ENCODE assay signal across 12 mouse cellular contexts in genomic region chr7:16297616-16298015, GRCm38 (mm10). TPM values are rescaled to one million over a fixed set of nuclear protein-coding genes. Genes with fewer than 3 reads are reported as not detected.
DNase-seq lines count a peak whose midpoint lies in the region; ATAC-seq and TF ChIP-seq lines count a peak whose summit lies in the region.
"Had no signal": no experiment of that assay in that cellular context is flagged by ENCODE, and none has a peak within 500 bp of the region (broad histone marks: within the 10 kb centered on the region; RNA-seq: fewer than 3 reads in every experiment).

No protein-coding gene starts in this region.

- H3K4me3 ChIP-seq in heart, embryonic 16.5 days (ENCODE audit: low read length), result no peak overlapping the region
- H3K4me3 ChIP-seq in lung, embryonic 16.5 days (ENCODE audit: low read length), result no peak overlapping the region
- no peak overlapping the region for H3K4me3 ChIP-seq in embryonic facial prominence, embryonic 14.5 days (ENCODE audit: low read depth, low read length)
- peak overlapping the region; percentile 2 for H3K4me3 ChIP-seq in myocyte

- H3K27me3 ChIP-seq in heart, embryonic 16.5 days (ENCODE audit: control insufficient read depth, insufficient read depth, low read length), result no peaks in the 10 kb centered on the region
- H3K27me3 ChIP-seq in lung, embryonic 16.5 days (ENCODE audit: control insufficient read depth, insufficient read depth, low read depth, low read length), result no peaks in the 10 kb centered on the region
- H3K27me3 ChIP-seq in embryonic facial prominence, embryonic 14.5 days (replicated peaks; ENCODE audit: control insufficient read depth, insufficient read depth, low read length), result no peaks in the 10 kb centered on the region
- no peaks in the 10 kb centered on the region for H3K27me3 ChIP-seq in myocyte (ENCODE audit: control insufficient read depth, insufficient read depth, insufficient read length)
- H3K27me3 ChIP-seq: forebrain, embryonic 12.5 days had no signal

- H3K27ac ChIP-seq in heart, embryonic 16.5 days (ENCODE audit: low read length), result peak overlapping the region; percentile 79; the same call in 1 of the 2 replicates
- peak overlapping the region; percentile 27; the same call in 1 of the 2 replicates for H3K27ac ChIP-seq in lung, embryonic 16.5 days (ENCODE audit: low read length)
- H3K27ac ChIP-seq in embryonic facial prominence, embryonic 14.5 days (replicated peaks; ENCODE audit: low read depth, low read length), result peak overlapping the region; percentile 73; the same call in 1 of the 2 replicates

- H3K4me1 ChIP-seq in heart, embryonic 16.5 days (ENCODE audit: control insufficient read depth, insufficient read depth, low read length), result peaks cover 27% of the 10 kb centered on the region
- peaks cover 28% of the 10 kb centered on the region for H3K4me1 ChIP-seq in lung, embryonic 16.5 days (replicated peaks; ENCODE audit: control insufficient read depth, insufficient read depth, low read length)
- 0 out of 2 replicates have a peak, but pooled peaks cover 13% of the 10 kb centered on the region for H3K4me1 ChIP-seq in embryonic facial prominence, embryonic 14.5 days (ENCODE audit: control insufficient read depth, insufficient read depth, low read length)

- whole genome bisulfite sequencing in heart, embryonic 16.5 days, result 59% methylated on average over 2 of the region's 2 CpGs
- 57% methylated on average over 2 of the region's 2 CpGs for WGBS in lung, embryonic 16.5 days
- 62% methylated on average over 2 of the region's 2 CpGs for WGBS in embryonic facial prominence, embryonic 14.5 days

- TF ChIP-seq POLR2A in myocyte (IDR thresholded peaks at IDR 0.05; ENCODE audit: insufficient read length, low read depth), result no peak

- no peaks in the 10 kb centered on the region for H3K79me2 ChIP-seq in myocyte (ENCODE audit: control insufficient read depth, insufficient read depth)

- H3ac ChIP-seq in myocyte (ENCODE audit: control insufficient read depth, insufficient read length), result no peak overlapping the region

- no peak for DNase-seq in heart, adult 18-20 months
- DNase-seq in lung, adult 18-20 months, result no peak
- DNase-seq in embryonic facial prominence, embryonic 14.5 days (ENCODE audit: low spot score), result no peak
- DNase-seq in frontal cortex, adult 2 months (ENCODE audit: extremely low spot score in 1 of 2, low spot score in 1 of 2), result no peak
- DNase-seq: lung, postnatal 10 days; spleen, adult 18-20 months; thymus, postnatal 14 days had no signal

- no peaks in the 10 kb centered on the region for H3K36me3 ChIP-seq in heart, embryonic 16.5 days (ENCODE audit: control insufficient read depth, insufficient read depth)
- H3K36me3 ChIP-seq in lung, embryonic 16.5 days (ENCODE audit: control insufficient read depth, insufficient read depth, low read length), result no peaks in the 10 kb centered on the region
- H3K36me3 ChIP-seq in embryonic facial prominence, embryonic 14.5 days (ENCODE audit: control insufficient read depth, insufficient read depth, low read length), result no peaks in the 10 kb centered on the region
- H3K36me3 ChIP-seq in myocyte (ENCODE audit: control insufficient read depth, insufficient read depth), result no peaks in the 10 kb centered on the region
- H3K36me3 ChIP-seq: forebrain, embryonic 12.5 days; G1E had no signal

- no peak for ATAC-seq in heart, embryonic 16.5 days (replicated peaks; ENCODE audit: extremely low read depth, insufficient read depth, low FRiP score)
- no peak for ATAC-seq in lung, embryonic 16.5 days (ENCODE audit: low read depth)
- ATAC-seq in embryonic facial prominence, embryonic 14.5 days (ENCODE audit: low read depth), result no peak

- no peaks in the 10 kb centered on the region for H3K9me3 ChIP-seq in heart, embryonic 16.5 days (replicated peaks; ENCODE audit: control insufficient read depth, low read length)
- H3K9me3 ChIP-seq in lung, embryonic 16.5 days (ENCODE audit: control insufficient read depth, low read length), result no peaks in the 10 kb centered on the region
- no peaks in the 10 kb centered on the region for H3K9me3 ChIP-seq in embryonic facial prominence, embryonic 14.5 days (ENCODE audit: control insufficient read depth, low read length)
- H3K9me3 ChIP-seq: forebrain, embryonic 12.5 days; G1E had no signal

- H3K9ac ChIP-seq in heart, embryonic 16.5 days (ENCODE audit: low read length), result no peak overlapping the region
- peak overlapping the region; percentile 37; the same call in 1 of the 2 replicates for H3K9ac ChIP-seq in lung, embryonic 16.5 days (ENCODE audit: low read length)
- no peak overlapping the region for H3K9ac ChIP-seq in embryonic facial prominence, embryonic 14.5 days (ENCODE audit: low read depth, low read length)

- no peak overlapping the region for H3K4me2 ChIP-seq in heart, embryonic 16.5 days (ENCODE audit: low read depth, low read length)
- no peak overlapping the region for H3K4me2 ChIP-seq in lung, embryonic 16.5 days (ENCODE audit: low read depth, low read length)
- no peak overlapping the region for H3K4me2 ChIP-seq in embryonic facial prominence, embryonic 14.5 days (ENCODE audit: low read depth, low read length)
- H3K4me2 ChIP-seq in myocyte (ENCODE audit: low read depth), result no peak overlapping the region

TF ChIP-seq in myocyte, 11 proteins besides CTCF, POLR2A, EP300 and RAD21:
- TF ChIP-seq REST (IDR thresholded peaks at IDR 0.05; ENCODE audit: insufficient read depth, insufficient read length) (no peak), TCF3 (IDR thresholded peaks at IDR 0.05; ENCODE audit: insufficient read length, low read depth) (no peak), CEBPB (IDR thresholded peaks at IDR 0.05; ENCODE audit: insufficient read depth, poor library complexity, severe bottlenecking) (no peak), MAX (IDR thresholded peaks at IDR 0.05; ENCODE audit: low read depth) (no peak), MYOD1 (IDR thresholded peaks at IDR 0.05; ENCODE audit: control insufficient read depth in 1 of 3, insufficient read length in 2 of 3, low read depth in 2 of 3) (no peak), MYOG (IDR thresholded peaks at IDR 0.05; ENCODE audit: control insufficient read depth in 1 of 3, insufficient read depth in 1 of 3, insufficient read length in 2 of 3, low read depth in 2 of 3) (no peak), E2F4 (IDR thresholded peaks at IDR 0.05; ENCODE audit: insufficient read depth) (no peak), POLR2AphosphoS2 (IDR thresholded peaks at IDR 0.05; ENCODE audit: insufficient read length, low read depth) (no peak), SRF (IDR thresholded peaks at IDR 0.05; ENCODE audit: control insufficient read depth, insufficient read length, low read depth) (no peak), USF1 (IDR thresholded peaks at IDR 0.05; ENCODE audit: low read depth) (no peak), TCF12 (IDR thresholded peaks at IDR 0.05; ENCODE audit: insufficient read depth, poor library complexity, severe bottlenecking) (no peak)
TF ChIP-seq in myocyte: peak in this region for 0.

RNA-seq across cellular contexts. Expression of gene Bbc3, which starts 10.6 kb away (rescaled TPM):
- polyA plus RNA-seq in heart, embryonic 16.5 days (2015; fragmentation: Nextera tagmentation; extraction: Ambion mirVana), result 5.7 and 6.8 TPM in 2 replicates
- total RNA-seq in heart, adult 18-20 months (2021), result 1 to 10 TPM; 3.8 to 5.6 TPM
- polyA plus RNA-seq in lung, embryonic 16.5 days (2015; fragmentation: Nextera tagmentation; extraction: Ambion mirVana), result 12.4 and 14.3 TPM in 2 replicates
- 4.0 and 4.6 TPM in 2 replicates for polyA plus RNA-seq in embryonic facial prominence, embryonic 14.5 days (2014; fragmentation: Nextera tagmentation; extraction: Ambion mirVana)
- 34.6 TPM for polyA plus RNA-seq in myocyte (2012; fragmentation: generic; extraction: Trizol)
- 17.1 and 18.2 TPM in 2 replicates for polyA plus RNA-seq in frontal cortex, adult 2 months (2012; rRNA removed)

RNA-seq across cellular contexts. Expression of gene Ccdc9, which starts 11.0 kb away (rescaled TPM):
- polyA plus RNA-seq in heart, embryonic 16.5 days (2015; fragmentation: Nextera tagmentation; extraction: Ambion mirVana), result 12.0 and 15.2 TPM in 2 replicates
- 10 to 100 TPM; 26.3 to 29.6 TPM for total RNA-seq in heart, adult 18-20 months (2021)
- 20.1 and 25.9 TPM in 2 replicates for polyA plus RNA-seq in lung, embryonic 16.5 days (2015; fragmentation: Nextera tagmentation; extraction: Ambion mirVana)
- 10.9 and 13.7 TPM in 2 replicates for polyA plus RNA-seq in embryonic facial prominence, embryonic 14.5 days (2014; fragmentation: Nextera tagmentation; extraction: Ambion mirVana)
- polyA plus RNA-seq in myocyte (2012; fragmentation: generic; extraction: Trizol), result 48.4 TPM
- polyA plus RNA-seq in frontal cortex, adult 2 months (2012; rRNA removed), result 91.2 and 91.4 TPM in 2 replicates

RNA-seq across cellular contexts. Expression of gene Inafm1, which starts 24.2 kb away (rescaled TPM):
- 6.9 and 9.0 TPM in 2 replicates for polyA plus RNA-seq in heart, embryonic 16.5 days (2015; fragmentation: Nextera tagmentation; extraction: Ambion mirVana)
- total RNA-seq in heart, adult 18-20 months (2021), result 10 to 100 TPM; 15.3 to 16.2 TPM
- 12.1 and 12.3 TPM in 2 replicates for polyA plus RNA-seq in lung, embryonic 16.5 days (2015; fragmentation: Nextera tagmentation; extraction: Ambion mirVana)
- 21.1 and 23.4 TPM in 2 replicates for polyA plus RNA-seq in embryonic facial prominence, embryonic 14.5 days (2014; fragmentation: Nextera tagmentation; extraction: Ambion mirVana)
- 12.1 TPM for polyA plus RNA-seq in myocyte (2012; fragmentation: generic; extraction: Trizol)
- polyA plus RNA-seq in frontal cortex, adult 2 months (2012; rRNA removed), result 57.6 and 58.4 TPM in 2 replicates

RNA-seq across cellular contexts. Expression of gene C5ar1, which starts 38.3 kb away (rescaled TPM):
- 2.6 and 3.2 TPM in 2 replicates for polyA plus RNA-seq in heart, embryonic 16.5 days (2015; fragmentation: Nextera tagmentation; extraction: Ambion mirVana)
- total RNA-seq in heart, adult 18-20 months (2021), result 1 to 10 TPM; 4.4 to 7.5 TPM
- 3.4 and 3.6 TPM in 2 replicates for polyA plus RNA-seq in lung, embryonic 16.5 days (2015; fragmentation: Nextera tagmentation; extraction: Ambion mirVana)
- polyA plus RNA-seq in embryonic facial prominence, embryonic 14.5 days (2014; fragmentation: Nextera tagmentation; extraction: Ambion mirVana), result 4.1 and 4.4 TPM in 2 replicates
- polyA plus RNA-seq in myocyte (2012; fragmentation: generic; extraction: Trizol), result not detected
- 1.2 and 1.3 TPM in 2 replicates for polyA plus RNA-seq in frontal cortex, adult 2 months (2012; rRNA removed)
- polyA plus RNA-seq: G1E had no signal

RNA-seq across cellular contexts. Expression of gene C5ar2, which starts 53.7 kb away (rescaled TPM):
- polyA plus RNA-seq in heart, embryonic 16.5 days (2015; fragmentation: Nextera tagmentation; extraction: Ambion mirVana), result 0.76 and 0.88 TPM in 2 replicates
- total RNA-seq in heart, adult 18-20 months (2021), result 1 to 10 TPM; 1.2 to 1.7 TPM
- polyA plus RNA-seq in lung, embryonic 16.5 days (2015; fragmentation: Nextera tagmentation; extraction: Ambion mirVana), result 0.44 and 0.53 TPM in 2 replicates
- 0.09 TPM in 1 of 2 replicates, not detected in the other for polyA plus RNA-seq in embryonic facial prominence, embryonic 14.5 days (2014; fragmentation: Nextera tagmentation; extraction: Ambion mirVana)
- not detected for polyA plus RNA-seq in myocyte (2012; fragmentation: generic; extraction: Trizol)
- 0.56 and 0.67 TPM in 2 replicates for polyA plus RNA-seq in frontal cortex, adult 2 months (2012; rRNA removed)
- polyA plus RNA-seq: forebrain, embryonic 12.5 days had no signal

Comparison
In these comparisons a context has a peak if more than half of its experiments do, and no peak if none do; other contexts are left out.
1. H3K27ac ChIP-seq: peak in every context shown above with its lines; median percentile 79 in heart, embryonic 16.5 days; 73 in embryonic facial prominence, embryonic 14.5 days; 27 in lung, embryonic 16.5 days.